Mouse (Mus musculus) yolk sac, embryonic 10.5 days (tissue): ENCODE data around the gene Fsd2.

ENCODE experiments used
- DNase-seq: peaks from one replicate; pipeline ENCODE4 v3.0.0-alpha.2; 2017; ENCODE audit warnings: low spot score

Fsd2 gene

DNA sequence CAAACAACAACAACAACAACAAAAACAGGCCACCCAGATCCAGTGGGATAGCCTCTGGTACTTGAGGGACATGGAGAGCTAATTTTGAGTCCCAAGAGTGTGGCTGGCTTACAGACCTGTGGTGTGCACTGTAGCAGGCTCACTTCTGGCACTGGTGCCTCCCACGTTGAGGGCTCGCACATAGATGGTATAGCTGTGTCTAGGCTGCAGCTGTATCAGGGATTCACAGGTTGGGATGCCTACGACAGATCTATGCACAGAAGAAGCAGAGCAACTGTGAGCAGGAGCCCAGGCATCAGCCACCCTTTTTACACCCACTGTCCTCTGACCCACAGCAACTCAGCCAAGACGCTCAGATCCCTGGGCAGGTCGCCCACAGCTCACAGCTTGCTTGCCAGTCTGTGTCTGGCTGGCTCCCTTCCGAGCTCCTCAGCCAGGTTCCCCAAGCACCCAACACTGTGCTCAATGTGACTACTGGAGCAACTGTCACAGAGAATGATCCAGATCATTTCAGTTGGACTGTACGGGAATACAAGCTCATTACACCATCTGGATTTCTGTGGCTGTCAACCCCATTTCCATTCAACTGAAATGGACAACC is 24.7 kb downstream of the Fsd2 start:
- DNase-seq, result no peak

GRCm38 (mm10) chr7:81540999-81541398 is 25.7 kb downstream of the Fsd2 start:
- no peak for DNase-seq

DNA sequence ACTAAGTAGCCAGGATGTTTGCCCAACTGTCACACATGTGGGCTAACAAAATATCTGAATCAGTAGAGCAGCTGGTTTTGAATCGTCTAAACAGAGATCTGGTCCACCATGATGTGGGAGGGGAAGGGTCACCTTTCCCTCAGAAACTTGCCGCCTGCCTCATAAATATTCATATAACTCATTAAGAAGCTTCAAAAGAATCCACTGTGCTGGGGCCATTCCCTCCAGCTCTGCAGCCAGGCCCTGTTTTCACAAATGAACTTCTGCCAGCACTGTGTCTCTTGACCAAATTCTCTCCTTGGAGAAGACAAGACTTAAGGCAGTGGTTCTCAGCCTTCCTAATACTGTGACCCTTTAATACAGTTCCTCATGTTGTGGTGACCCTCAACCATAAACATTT is 27.2 kb downstream of the Fsd2 start:
- DNase-seq, result no peak

DNA sequence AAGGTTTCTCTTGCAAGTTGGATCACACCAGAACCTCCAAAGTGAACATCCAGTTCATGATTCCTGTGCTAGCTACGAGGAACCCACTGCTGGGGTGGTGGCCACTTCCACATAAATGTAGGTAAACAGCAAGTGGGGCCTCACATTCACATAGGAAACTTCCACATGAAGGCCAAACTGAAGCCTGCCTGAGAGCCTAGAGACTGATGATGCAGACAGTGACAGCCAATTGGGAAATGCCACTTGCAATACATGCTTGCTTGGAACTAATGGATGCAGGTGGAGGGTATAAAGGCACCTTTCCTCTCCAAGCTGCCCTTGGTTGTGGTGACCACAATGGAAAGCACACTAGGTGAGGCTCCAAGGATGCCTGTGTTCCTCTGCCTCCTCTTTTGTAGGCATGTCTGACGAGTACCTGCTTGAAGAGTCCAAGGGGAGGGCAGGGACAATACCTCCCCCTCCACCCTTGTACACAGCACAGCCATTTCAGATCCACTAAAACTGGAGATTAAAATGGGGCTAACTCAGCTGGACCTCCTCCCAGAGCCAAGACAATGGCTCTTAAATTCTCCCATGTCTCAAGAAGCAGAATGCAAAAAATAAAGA is 28.6 kb downstream of the Fsd2 start:
- DNase-seq, result no peak

DNA sequence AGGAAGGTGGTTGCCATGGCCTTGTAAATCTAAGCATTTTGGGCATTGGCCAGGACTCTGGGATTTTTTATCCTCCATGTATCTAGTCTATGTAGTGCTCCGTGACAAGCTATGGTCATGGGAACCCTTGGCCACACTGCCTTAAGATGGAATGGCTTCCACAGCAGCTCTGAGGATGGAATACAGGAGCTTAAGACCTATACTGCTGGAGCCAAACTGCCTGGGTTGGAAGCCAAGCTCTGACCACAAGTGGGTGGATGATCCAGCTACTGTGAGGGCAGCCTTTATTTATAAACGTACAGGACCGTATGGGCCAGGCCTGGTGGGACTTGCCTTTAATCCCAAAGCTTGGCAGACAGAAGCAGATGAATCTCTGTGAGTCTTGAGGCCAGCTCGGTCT is 30.3 kb downstream of the Fsd2 start:
- no peak for DNase-seq

- no peak for DNase-seq
These were observed 35.3 kb downstream of the Fsd2 start for GRCm38 (mm10) chr7:81531462-81531861.

- no peak for DNase-seq
These were observed 37.8 kb downstream of the Fsd2 start for GRCm38 (mm10) chr7:81528918-81529317.

- DNase-seq, result no peak
These were observed 43.1 kb downstream of the Fsd2 start for GRCm38 (mm10) chr7:81523663-81524017.

GRCm38 (mm10) chr7:81523008-81523662 is 43.6 kb downstream of the Fsd2 start:
- peak; percentile 96 for DNase-seq

GRCm38 (mm10) chr7:81516154-81517030 is 50.4 kb downstream of the Fsd2 start:
- DNase-seq, result no peak

GRCm38 (mm10) chr7:81514906-81515590 is 51.7 kb downstream of the Fsd2 start:
- no peak for DNase-seq

- DNase-seq, result peak; percentile 53
These were observed 65.7 kb downstream of the Fsd2 start for GRCm38 (mm10) chr7:81501050-81501449.

GRCm38 (mm10) chr7:81498181-81498580 is 68.6 kb downstream of the Fsd2 start, which contains the start of gene BC048679:
BC048679 (minus strand) TSS chr7:81498281.
- DNase-seq, result no peak

DNA sequence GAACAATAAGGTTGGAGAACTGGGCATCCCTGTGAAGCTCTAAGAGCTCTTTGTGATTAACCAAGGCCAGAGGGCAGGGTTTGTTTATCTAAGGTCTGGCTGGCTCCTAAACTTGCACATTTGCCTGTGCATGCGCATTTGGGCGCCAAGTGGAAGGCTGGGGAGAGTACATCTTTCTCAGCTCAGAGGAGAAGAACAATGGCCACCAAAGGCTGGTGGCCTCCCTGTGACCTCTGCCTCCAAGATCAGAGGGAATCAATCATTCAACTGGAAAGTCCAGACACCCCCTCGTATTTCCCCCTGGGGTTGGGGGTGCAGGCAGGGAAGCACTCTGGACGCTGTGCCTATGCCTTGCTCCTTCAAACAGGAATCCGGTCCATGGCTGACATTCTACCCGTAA is 69.6 kb downstream of the Fsd2 start:
- DNase-seq, result no peak

- DNase-seq, result peak; percentile 75
These were observed 73.3 kb downstream of the Fsd2 start, which contains the start of gene Ap3b2 for GRCm38 (mm10) chr7:81493331-81494021. Ap3b2 (minus strand) TSS chr7:81493925.

- no peak for DNase-seq
These were observed 74.1 kb downstream of the Fsd2 start for GRCm38 (mm10) chr7:81492628-81493027.

- no peak for DNase-seq
These were observed 77.1 kb downstream of the Fsd2 start for GRCm38 (mm10) chr7:81489649-81490048.
